Mouse (Mus musculus): Measurements from ENCODE around the gene Tcn2. TPM values are rescaled to one million over a fixed set of nuclear protein-coding genes. Genes with fewer than 3 reads are reported as not detected.
A peak's percentile ranks its signal among the peaks of the same experiment; 100 is the strongest.

Tcn2 gene
- total RNA-seq, 2 experiments from 2014 or later: 18.2 to 20.3 TPM

GRCm38 (mm10) chr11:3895458-3895857, 36.5 kb downstream of the Tcn2 start:
- DNase-seq (ENCODE audit: low spot score in 2 of 2): peak in 1 of 2 experiments; percentile 30

DNA sequence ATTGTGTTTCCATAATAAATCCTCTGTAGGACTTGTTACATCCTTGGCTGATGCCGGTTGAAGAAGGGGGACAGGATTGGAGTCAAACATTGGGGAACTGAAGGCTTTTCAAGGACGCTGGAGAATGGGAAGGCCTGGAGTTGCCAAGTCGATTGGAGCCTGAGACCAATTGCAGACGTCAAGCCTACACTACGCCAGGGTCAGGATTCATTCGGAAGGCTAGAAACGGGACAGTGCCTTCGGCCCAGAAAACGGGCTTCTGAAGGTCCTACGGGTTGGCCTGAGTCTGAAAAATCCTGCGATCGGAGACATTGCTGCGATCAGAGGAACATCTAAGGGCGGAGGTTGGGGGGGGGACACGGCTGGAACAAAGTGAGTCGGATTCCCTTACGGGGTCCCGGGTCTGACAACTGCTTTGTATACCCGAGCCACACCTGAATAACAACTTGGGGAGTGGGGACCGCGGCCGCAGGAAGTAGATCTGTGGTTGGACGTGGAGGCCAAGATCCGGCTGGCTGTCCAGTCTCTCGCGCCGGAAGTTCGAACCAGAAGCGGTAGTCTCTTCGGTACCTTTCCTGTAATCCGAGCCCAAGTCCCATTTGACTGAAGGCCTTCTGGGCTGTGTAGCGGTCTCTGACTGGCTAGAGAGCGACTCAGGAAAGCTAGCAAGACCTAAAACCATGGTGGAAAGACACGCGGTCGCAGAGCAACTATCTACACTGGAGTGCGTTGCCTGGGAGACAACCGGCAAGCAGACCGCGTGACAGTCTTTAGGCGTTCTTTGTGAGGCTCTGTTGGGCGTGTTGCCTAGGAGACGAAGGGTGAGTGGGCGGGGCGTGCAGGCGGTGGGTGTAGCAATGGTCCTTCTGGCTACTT, 37.3 kb downstream of the Tcn2 start, which contains the start of the genes 4921536K21Rik and Dusp18:
Gene 4921536K21Rik, minus strand, starts transcription at position 693 of the 876 bp plus-strand sequence.
Gene Dusp18, plus strand, starts transcription at position 835 of the 876 bp plus-strand sequence.
- DNase-seq (ENCODE audit: low spot score in 2 of 2): peak; percentile 96 to 98

DNA sequence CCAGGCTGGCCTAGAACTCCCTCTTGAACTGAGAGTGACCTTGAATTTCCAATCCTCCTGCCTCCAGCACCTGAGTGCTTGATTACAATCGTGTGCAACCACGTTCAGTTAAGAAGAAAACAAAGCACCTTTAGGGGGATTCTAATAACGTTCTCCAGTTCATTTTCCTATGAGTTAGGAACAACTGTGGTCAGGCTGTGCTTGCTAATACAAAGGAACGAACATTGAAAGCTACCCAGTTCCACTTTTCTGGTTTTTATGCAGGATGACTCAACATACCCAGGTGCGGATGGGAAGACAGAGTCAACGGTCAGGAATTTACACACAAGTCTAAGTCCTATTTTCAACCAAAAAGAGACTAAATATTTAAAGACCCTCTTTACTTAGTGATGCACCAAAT, 38.0 kb downstream of the Tcn2 start:
- DNase-seq (ENCODE audit: low spot score in 2 of 2): no peak

DNA sequence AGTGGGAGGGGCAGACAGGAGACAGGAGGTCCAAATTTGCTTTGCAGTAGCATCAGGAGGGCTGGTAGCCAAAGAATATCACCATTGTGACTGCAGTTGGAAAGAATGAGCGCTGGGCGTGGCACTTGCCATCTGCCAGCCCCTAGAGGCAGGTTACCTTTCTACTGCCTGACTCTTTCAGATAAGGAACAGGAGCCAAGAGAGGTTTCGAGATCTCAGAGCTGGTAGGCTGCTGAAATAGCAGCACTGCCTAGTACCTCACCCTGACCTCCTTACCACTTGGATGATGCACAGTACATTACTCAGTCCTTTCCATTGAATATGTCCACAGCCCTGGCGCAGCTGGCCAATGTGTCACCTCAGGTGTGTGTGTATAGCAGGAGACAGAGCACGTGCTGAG, 44.6 kb downstream of the Tcn2 start:
- DNase-seq (ENCODE audit: low spot score in 2 of 2): no peak

GRCm38 (mm10) chr11:3883711-3884110, 48.2 kb downstream of the Tcn2 start:
- no peak for DNase-seq (ENCODE audit: low spot score in 2 of 2)

GRCm38 (mm10) chr11:3879836-3880235, 52.1 kb downstream of the Tcn2 start:
- DNase-seq (ENCODE audit: low spot score in 2 of 2): peak; percentile 56 to 92

GRCm38 (mm10) chr11:3878660-3879059, 53.3 kb downstream of the Tcn2 start:
- DNase-seq (ENCODE audit: low spot score in 2 of 2): no peak

DNA sequence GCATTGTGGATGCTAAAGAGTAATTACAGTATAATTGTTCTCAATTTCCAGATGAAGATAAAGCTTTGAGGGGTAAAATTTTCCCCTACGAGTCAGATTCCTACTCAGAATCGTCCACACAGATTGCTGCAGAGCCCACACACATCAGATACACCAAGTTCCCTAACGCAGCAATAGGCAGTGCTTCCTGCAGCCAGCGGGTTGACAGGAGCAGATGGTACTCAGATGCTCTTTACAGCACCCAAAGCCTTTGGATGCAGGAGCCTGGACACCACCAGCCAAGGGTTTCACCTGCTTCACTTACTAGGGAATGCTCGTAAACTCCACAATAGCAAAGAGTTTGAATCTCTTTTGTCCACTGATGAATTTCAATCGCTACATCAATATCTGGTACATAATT, 55.5 kb downstream of the Tcn2 start:
- peak; percentile 38 to 79 for DNase-seq (ENCODE audit: low spot score in 2 of 2)

Other genes starting within 250 kb of the Tcn2 start
- 10 to 100 TPM; 72.7 to 75.4 TPM for gene Osbp2, start 68.3 kb downstream of the Tcn2 start, total RNA-seq (2021)
- under 1 TPM; 0.20 to 0.67 TPM for gene 4921536K21Rik, start 37.1 kb downstream of the Tcn2 start, total RNA-seq (2021)
- gene Dusp18, start 36.9 kb downstream of the Tcn2 start, total RNA-seq (2021): 10 to 100 TPM; 21.2 to 23.8 TPM
- gene Slc35e4, start 17.5 kb downstream of the Tcn2 start, total RNA-seq (2021): 10 to 100 TPM; 17.8 to 18.5 TPM
- gene Pes1, start 31.8 kb upstream of the Tcn2 start, total RNA-seq (2021): 10 to 100 TPM; 40.0 to 40.2 TPM
- under 1 TPM in 1 of 2 experiments, not detected in 1; 0.28 TPM for gene 4930556J24Rik, start 44.6 kb upstream of the Tcn2 start, total RNA-seq (2021)
- 1 to 10 TPM; 8.0 to 9.7 TPM for gene Gal3st1, start 51.5 kb upstream of the Tcn2 start, total RNA-seq (2021)
- under 1 TPM; 0.27 to 0.41 TPM for gene Sec14l4, start 99.3 kb upstream of the Tcn2 start, total RNA-seq (2021)
- 1 to 10 TPM in 1 of 2 experiments, under 1 TPM in 1; 0.74 to 1.5 TPM for gene Sec14l3, start 132.7 kb upstream of the Tcn2 start, total RNA-seq (2021)
- 100 to 1,000 TPM; 118 to 123 TPM for gene Mtfp1, start 163.3 kb upstream of the Tcn2 start, total RNA-seq (2021)
- 10 to 100 TPM; 57.7 to 61.3 TPM for gene Sec14l2, start 191.3 kb upstream of the Tcn2 start, total RNA-seq (2021)
- 10 to 100 TPM; 27.1 to 27.5 TPM for gene Rnf215, start 203.0 kb upstream of the Tcn2 start, total RNA-seq (2021)
- gene Ccdc157, start 228.1 kb upstream of the Tcn2 start, total RNA-seq (2021): 10 to 100 TPM; 10.4 to 11.7 TPM
- 10 to 100 TPM; 72.7 TPM for gene Sf3a1, start 228.2 kb upstream of the Tcn2 start, total RNA-seq (2021)

Data from layer of hippocampus, adult 18-20 months (tissue).